Mouse (Mus musculus): ENCODE measurements around the gene Rsph1.

Rsph1 gene

GRCm38 (mm10) chr17:31259825-31260224 is 17.4 kb downstream of the Rsph1 start:
- no peak for DNase-seq (ENCODE audit: extremely low read depth, insufficient read length, low spot score)

GRCm38 (mm10) chr17:31259145-31259544 is 18.0 kb downstream of the Rsph1 start:
- DNase-seq (ENCODE audit: extremely low read depth, insufficient read length, low spot score), result no peak

GRCm38 (mm10) chr17:31258310-31258865 is 18.8 kb downstream of the Rsph1 start:
- no peak for DNase-seq (ENCODE audit: extremely low read depth, insufficient read length, low spot score)

GRCm38 (mm10) chr17:31257898-31258297 is 19.3 kb downstream of the Rsph1 start:
- DNase-seq (ENCODE audit: extremely low read depth, insufficient read length, low spot score), result no peak

- DNase-seq (ENCODE audit: extremely low read depth, insufficient read length, low spot score), result no peak
These were observed 20.0 kb downstream of the Rsph1 start for GRCm38 (mm10) chr17:31257149-31257548.

- DNase-seq (ENCODE audit: extremely low read depth, insufficient read length, low spot score), result no peak
These were observed 22.7 kb downstream of the Rsph1 start for GRCm38 (mm10) chr17:31254463-31254931.

- no peak for DNase-seq (ENCODE audit: extremely low read depth, insufficient read length, low spot score)
These were observed 23.2 kb downstream of the Rsph1 start for GRCm38 (mm10) chr17:31253951-31254350.

GRCm38 (mm10) chr17:31247144-31247543 is 30.0 kb downstream of the Rsph1 start:
- DNase-seq (ENCODE audit: extremely low read depth, insufficient read length, low spot score), result no peak

GRCm38 (mm10) chr17:31245321-31245720 is 31.9 kb downstream of the Rsph1 start:
- no peak for DNase-seq (ENCODE audit: extremely low read depth, insufficient read length, low spot score)

GRCm38 (mm10) chr17:31242764-31243163 is 34.4 kb downstream of the Rsph1 start:
- no peak for DNase-seq (ENCODE audit: extremely low read depth, insufficient read length, low spot score)

- DNase-seq (ENCODE audit: extremely low read depth, insufficient read length, low spot score), result no peak
These were observed 36.0 kb downstream of the Rsph1 start for GRCm38 (mm10) chr17:31241156-31241555.

GRCm38 (mm10) chr17:31238234-31239020 is 38.8 kb downstream of the Rsph1 start:
- no peak for DNase-seq (ENCODE audit: extremely low read depth, insufficient read length, low spot score)

- no peak for DNase-seq (ENCODE audit: extremely low read depth, insufficient read length, low spot score)
These were observed 41.3 kb downstream of the Rsph1 start for GRCm38 (mm10) chr17:31235915-31236314.

GRCm38 (mm10) chr17:31232251-31233010 is 44.8 kb downstream of the Rsph1 start:
- DNase-seq (ENCODE audit: extremely low read depth, insufficient read length, low spot score), result no peak

GRCm38 (mm10) chr17:31231780-31232179 is 45.4 kb downstream of the Rsph1 start:
- no peak for DNase-seq (ENCODE audit: extremely low read depth, insufficient read length, low spot score)

GRCm38 (mm10) chr17:31226931-31227330 is 50.3 kb downstream of the Rsph1 start:
- DNase-seq (ENCODE audit: extremely low read depth, insufficient read length, low spot score), result no peak

- no peak for DNase-seq (ENCODE audit: extremely low read depth, insufficient read length, low spot score)
These were observed 50.8 kb downstream of the Rsph1 start for GRCm38 (mm10) chr17:31226368-31226767.

- no peak for DNase-seq (ENCODE audit: extremely low read depth, insufficient read length, low spot score)
These were observed 52.6 kb downstream of the Rsph1 start for GRCm38 (mm10) chr17:31224591-31224990.

- DNase-seq (ENCODE audit: extremely low read depth, insufficient read length, low spot score), result no peak
These were observed 53.3 kb downstream of the Rsph1 start for GRCm38 (mm10) chr17:31223835-31224234.

- no peak for DNase-seq (ENCODE audit: extremely low read depth, insufficient read length, low spot score)
These were observed 54.3 kb downstream of the Rsph1 start for GRCm38 (mm10) chr17:31222810-31223310.
